Mouse (Mus musculus) CH12.LX (cell line): ENCODE results near the gene Rpl31. TPM values are rescaled to one million over a fixed set of nuclear protein-coding genes. Genes with fewer than 3 reads are reported as not detected.
A peak's percentile ranks its signal among the peaks of the same experiment; 100 is the strongest.

Source experiments
- DNase-seq: peaks from one replicate; pipeline ENCODE4 v3.0.0-alpha.2; 2013; ENCODE audit errors: extremely low read depth
- H3K27ac ChIP-seq: 2 replicates; pipeline ENCODE4 v1.5.1; 2012; ENCODE audit warnings: low read depth, mild to moderate bottlenecking, control low read depth, moderate library complexity; ENCODE audit not compliant: insufficient read depth
- H3K27me3 ChIP-seq: replicated peaks from 2 replicates; pipeline ENCODE3; 2012; ENCODE audit warnings: inconsistent platforms
- H3K36me3 ChIP-seq, 2 experiments: replicated peaks in 1 of 2; 2 replicates each; pipeline versions ENCODE3 to v1.6.1; 2012; ENCODE audit warnings: inconsistent platforms in 1 of 2, low read length in 1 of 2, mild to moderate bottlenecking in 1 of 2, mixed read lengths in 1 of 2, moderate library complexity in 1 of 2; ENCODE audit not compliant: control insufficient read depth in 1 of 2, insufficient read depth in 1 of 2
- H3K4me1 ChIP-seq, 2 experiments: 2 replicates each; pipeline ENCODE4 v1.6.1; 2012; ENCODE audit warnings: inconsistent platforms in 1 of 2, moderate library complexity in 1 of 2; ENCODE audit not compliant: insufficient read depth in 2 of 2, control insufficient read depth in 1 of 2
- H3K4me2 ChIP-seq: 2 replicates; pipeline ENCODE4 v1.6.1; 2012; ENCODE audit warnings: low read depth, mild to moderate bottlenecking, control low read depth; ENCODE audit not compliant: poor library complexity, insufficient read depth, severe bottlenecking
- H3K4me3 ChIP-seq, 3 experiments: fragments of 150-350 bp in 1 of 3; sonication (generic) in 1 of 3; replicated peaks in 1 of 3; 2 replicates each; pipeline versions ENCODE3 to v1.5.1; 2011 to 2012; ENCODE audit warnings: low read depth in 2 of 3, low read length in 2 of 3, mild to moderate bottlenecking in 2 of 3, moderate library complexity in 2 of 3, control low read depth in 1 of 3, improper control_type of control experiment in 1 of 3, inconsistent platforms in 1 of 3, mixed read lengths in 1 of 3; ENCODE audit not compliant: poor library complexity in 1 of 3
- H3K79me2 ChIP-seq: replicated peaks from 2 replicates; pipeline ENCODE4 v1.6.1; 2012; ENCODE audit warnings: mild to moderate bottlenecking, moderate library complexity; ENCODE audit not compliant: control insufficient read depth, poor library complexity, insufficient read depth, severe bottlenecking; ENCODE audit errors: extremely low read depth
- H3K9ac ChIP-seq: 2 replicates; pipeline ENCODE4 v1.6.1; 2012; ENCODE audit warnings: low read depth, mild to moderate bottlenecking, control low read depth, moderate library complexity; ENCODE audit not compliant: insufficient read depth
- H3K9me3 ChIP-seq: replicated peaks from 2 replicates; pipeline ENCODE3; 2012; ENCODE audit warnings: low read length, inconsistent platforms, mixed read lengths
- E2F4 ChIP-seq: IDR thresholded peaks from 2 replicates; pipeline ENCODE4 v1.6.1; 2011; ENCODE audit warnings: low read depth, low read length, improper control_type of control experiment; ENCODE audit not compliant: insufficient replicate concordance
- ELF1 ChIP-seq: IDR thresholded peaks from 2 replicates; pipeline ENCODE4 v1.6.1; 2014; ENCODE audit warnings: low read depth, mild to moderate bottlenecking, inconsistent platforms, low read length, improper control_type of control experiment
- EP300 ChIP-seq: IDR thresholded peaks from 2 replicates; pipeline ENCODE4 v1.6.1; 2011; ENCODE audit warnings: low read length, improper control_type of control experiment
- HCFC1 ChIP-seq: IDR thresholded peaks from 2 replicates; pipeline ENCODE4 v1.6.1; 2012; ENCODE audit warnings: low read depth, mild to moderate bottlenecking, inconsistent platforms, low read length, improper control_type of control experiment
- MAFK ChIP-seq: IDR thresholded peaks from 2 replicates; pipeline ENCODE4 v1.6.1; 2011; ENCODE audit warnings: low read length, improper control_type of control experiment; ENCODE audit not compliant: insufficient replicate concordance
- MEF2A ChIP-seq: IDR thresholded peaks from 2 replicates; pipeline ENCODE4 v1.6.1; 2014; ENCODE audit warnings: low read depth, mild to moderate bottlenecking, inconsistent platforms, low read length, improper control_type of control experiment, borderline replicate concordance
- MXI1 ChIP-seq: IDR thresholded peaks from 2 replicates; pipeline ENCODE4 v1.6.1; 2011; ENCODE audit warnings: mild to moderate bottlenecking, low read depth, low read length, improper control_type of control experiment
- MYC ChIP-seq: IDR thresholded peaks from 2 replicates; pipeline ENCODE4 v1.6.1; 2011; ENCODE audit warnings: low read depth, mild to moderate bottlenecking, improper control_type of control experiment, low read length
- NRF1 ChIP-seq: IDR thresholded peaks from 2 replicates; pipeline ENCODE4 v1.6.1; 2014; ENCODE audit warnings: low read depth, mild to moderate bottlenecking, inconsistent platforms, low read length, improper control_type of control experiment, moderate library complexity
- POLR2AphosphoS2 ChIP-seq: IDR thresholded peaks from 2 replicates; pipeline ENCODE4 v1.6.1; 2011; ENCODE audit warnings: low read depth, low read length, improper control_type of control experiment
- SIN3A ChIP-seq: IDR thresholded peaks from 2 replicates; pipeline ENCODE4 v1.6.1; 2012; ENCODE audit warnings: low read length, improper control_type of control experiment, inconsistent platforms
- SMC3 ChIP-seq: IDR thresholded peaks from 2 replicates; pipeline ENCODE4 v1.6.1; 2011; ENCODE audit warnings: low read depth, low read length, improper control_type of control experiment
- TBP ChIP-seq: conservative IDR thresholded peaks from 2 replicates; pipeline ENCODE4 v1.6.1; 2011; ENCODE audit warnings: low read depth, low read length, improper control_type of control experiment
- TCF12 ChIP-seq: IDR thresholded peaks from 2 replicates; pipeline ENCODE4 v1.6.1; 2014; ENCODE audit warnings: low read depth, mild to moderate bottlenecking, inconsistent platforms, low read length, improper control_type of control experiment
- UBTF ChIP-seq: IDR thresholded peaks from 2 replicates; pipeline ENCODE4 v1.6.1; 2012; ENCODE audit warnings: low read depth, mild to moderate bottlenecking, inconsistent platforms, low read length, improper control_type of control experiment, moderate library complexity
- USF1 ChIP-seq: IDR thresholded peaks from 2 replicates; pipeline ENCODE4 v1.6.1; 2014; ENCODE audit warnings: low read depth, mild to moderate bottlenecking, inconsistent platforms, low read length, improper control_type of control experiment
- USF2 ChIP-seq: conservative IDR thresholded peaks from 2 replicates; pipeline ENCODE4 v1.6.1; 2011; ENCODE audit warnings: low read depth, low read length, improper control_type of control experiment
- ZC3H11A ChIP-seq: IDR thresholded peaks from 2 replicates; pipeline ENCODE4 v1.6.1; 2012; ENCODE audit warnings: low read depth, mild to moderate bottlenecking, inconsistent platforms, low read length, improper control_type of control experiment
- ZMIZ1 ChIP-seq: IDR thresholded peaks from 2 replicates; pipeline ENCODE4 v1.6.1; 2012; ENCODE audit warnings: low read depth, mild to moderate bottlenecking, inconsistent platforms, low read length, improper control_type of control experiment
- dilution Hi-C: fragments of 300-500 bp; cut with MboI; formaldehyde crosslinking; loops from 2 replicates; pipeline ENCODE4 v1.14.3; 2020; ENCODE audit warnings: low sequenced_read_pairs; ENCODE audit not compliant: extremely low pct_unique_long_range_greater_than_20kb, extremely low pct_ligation_motif_present
- in situ Hi-C: fragments of 300-500 bp; cut with MboI; formaldehyde crosslinking; loops from 3 replicates; pipeline ENCODE4 v1.14.3; 2019; ENCODE audit warnings: low sequenced_read_pairs, low pct_ligation_motif_present, low pct_unique_long_range_greater_than_20kb, mixed read lengths
- polyA plus RNA-seq: library from polyadenylated mRNA; unstranded; fragments of >175 nt; gene quantifications from 2 replicates; pipeline ENCODE4 v1.2.1, GENCODE M21; 2012; ENCODE audit warnings: low read depth; ENCODE audit not compliant: insufficient read length
- total RNA-seq, 2 experiments: library from RNA; depleted of rRNA; stranded (reverse); fragments of 300-350 nt in 1 of 2; fragments of >200 nt in 1 of 2; gene quantifications; 2 replicates each; pipeline ENCODE4 v1.2.3; 2012 to 2014

Rpl31 gene
- total and polyA plus RNA-seq, 3 experiments: 949 to 1,766 (median 1,044) TPM

GRCm38 (mm10) chr1:39408668-39409067 lies 41.0 kb downstream of the Rpl31 start:
- no peak overlapping the region for H3K9ac ChIP-seq
- no peaks in the 10 kb centered on the region for H3K36me3 ChIP-seq
- no peaks in the 10 kb centered on the region for H3K9me3 ChIP-seq
- no peak overlapping the region for H3K4me3 ChIP-seq
- H3K79me2 ChIP-seq: no peaks in the 10 kb centered on the region
- no peak for TF ChIP-seq TBP
- H3K27me3 ChIP-seq: no peaks in the 10 kb centered on the region
- dilution Hi-C loops: no loop called here
- H3K4me2 ChIP-seq: no peak overlapping the region
- peaks cover 2 to 45% of the 10 kb centered on the region in 2 experiments; a peak in 3 of 4 replicates for H3K4me1 ChIP-seq
- H3K27ac ChIP-seq: no peak overlapping the region
- peak; percentile 21 for DNase-seq
- in situ Hi-C loops: no loop called here

- dilution Hi-C loops: no loop called here
- Histone ChIP-seq H3K36me3 (no peaks in the 10 kb centered on the region), H3K9me3 (peaks cover 4% of the 10 kb centered on the region), H3K79me2 (no peaks in the 10 kb centered on the region), H3K9ac (no peak overlapping the region), H3K27me3 (no peaks in the 10 kb centered on the region), H3K4me1 (peaks cover 2 to 45% of the 10 kb centered on the region in 2 experiments; a peak in 3 of 4 replicates), H3K4me2 (no peak overlapping the region), H3K4me3 (no peak overlapping the region), H3K27ac (no peak overlapping the region)
- no peak for TF ChIP-seq SMC3
- TF ChIP-seq MYC: no peak
- TF ChIP-seq ZMIZ1: no peak
- no peak for TF ChIP-seq MXI1
- no peak for TF ChIP-seq E2F4
- TF ChIP-seq SIN3A: no peak
- no peak for TF ChIP-seq TCF12
- TF ChIP-seq ZC3H11A: no peak
- no peak for DNase-seq
- in situ Hi-C loops: no loop called here
These were observed 42.6 kb downstream of the Rpl31 start for GRCm38 (mm10) chr1:39410085-39410821.

GRCm38 (mm10) chr1:39417817-39418216 lies 50.2 kb downstream of the Rpl31 start:
- Histone ChIP-seq H3K4me2 (no peak overlapping the region), H3K9ac (no peak overlapping the region), H3K27ac (no peak overlapping the region), H3K9me3 (peaks cover 4% of the 10 kb centered on the region), H3K79me2 (no peaks in the 10 kb centered on the region), H3K4me1 (0 out of 4 replicates have a peak, but pooled peaks cover 0 to 2% of the 10 kb centered on the region in 2 experiments), H3K4me3 (no peak overlapping the region), H3K36me3 (no peaks in the 10 kb centered on the region), H3K27me3 (no peaks in the 10 kb centered on the region)
- TF ChIP-seq ELF1 (no peak), USF1 (no peak), POLR2AphosphoS2 (no peak), TCF12 (no peak), UBTF (no peak), MAFK (no peak), EP300 (no peak), ZMIZ1 (no peak), TBP (no peak), MXI1 (no peak), USF2 (no peak), HCFC1 (no peak), NRF1 (no peak), MEF2A (no peak)
- no peak for DNase-seq
- in situ Hi-C loops (no loop called here), dilution Hi-C loops (no loop called here)
